Mouse (Mus musculus) embryo, embryonic 11.5 days (tissue): Measurements from ENCODE around the gene Klk1b1.
"Not testable (repeated sequence)": the region's sequence is repeated elsewhere in the genome, so short reads cannot be mapped to it uniquely, and the experiment has no call there.

Source experiments
- DNase-seq: peaks from one replicate; pipeline ENCODE4 v3.0.0-alpha.2; 2012; ENCODE audit warnings: low read depth, low spot score

The Klk1b1 gene

DNA sequence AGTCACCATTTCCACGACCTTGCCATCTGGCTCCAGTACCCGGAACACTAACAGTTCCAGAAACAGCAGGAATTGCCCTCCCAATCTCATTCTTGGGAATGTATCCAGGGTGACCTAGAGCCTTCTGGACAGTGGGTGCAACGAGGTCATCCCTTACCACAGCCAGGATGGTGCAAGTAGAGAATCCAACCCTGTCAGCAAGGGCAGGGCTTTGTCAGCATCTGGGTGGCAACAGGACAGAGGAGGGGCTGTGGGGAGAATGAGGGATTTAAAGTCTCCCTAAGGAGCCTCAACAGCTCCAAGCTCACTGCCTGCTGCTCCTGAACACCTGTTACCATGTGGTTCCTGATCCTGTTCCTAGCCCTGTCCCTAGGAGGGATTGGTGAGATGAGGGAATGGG lies at the start of gene Klk1b1:
Klk1b1 (plus strand) TSS at position 301 of the 400 bp plus-strand sequence.
- no peak for DNase-seq

- no peak for DNase-seq
These were observed 48.1 kb upstream of the Klk1b1 start for GRCm38 (mm10) chr7:43918426-43918825.

GRCm38 (mm10) chr7:43918871-43919270 lies 47.7 kb upstream of the Klk1b1 start:
- DNase-seq = no peak

DNA sequence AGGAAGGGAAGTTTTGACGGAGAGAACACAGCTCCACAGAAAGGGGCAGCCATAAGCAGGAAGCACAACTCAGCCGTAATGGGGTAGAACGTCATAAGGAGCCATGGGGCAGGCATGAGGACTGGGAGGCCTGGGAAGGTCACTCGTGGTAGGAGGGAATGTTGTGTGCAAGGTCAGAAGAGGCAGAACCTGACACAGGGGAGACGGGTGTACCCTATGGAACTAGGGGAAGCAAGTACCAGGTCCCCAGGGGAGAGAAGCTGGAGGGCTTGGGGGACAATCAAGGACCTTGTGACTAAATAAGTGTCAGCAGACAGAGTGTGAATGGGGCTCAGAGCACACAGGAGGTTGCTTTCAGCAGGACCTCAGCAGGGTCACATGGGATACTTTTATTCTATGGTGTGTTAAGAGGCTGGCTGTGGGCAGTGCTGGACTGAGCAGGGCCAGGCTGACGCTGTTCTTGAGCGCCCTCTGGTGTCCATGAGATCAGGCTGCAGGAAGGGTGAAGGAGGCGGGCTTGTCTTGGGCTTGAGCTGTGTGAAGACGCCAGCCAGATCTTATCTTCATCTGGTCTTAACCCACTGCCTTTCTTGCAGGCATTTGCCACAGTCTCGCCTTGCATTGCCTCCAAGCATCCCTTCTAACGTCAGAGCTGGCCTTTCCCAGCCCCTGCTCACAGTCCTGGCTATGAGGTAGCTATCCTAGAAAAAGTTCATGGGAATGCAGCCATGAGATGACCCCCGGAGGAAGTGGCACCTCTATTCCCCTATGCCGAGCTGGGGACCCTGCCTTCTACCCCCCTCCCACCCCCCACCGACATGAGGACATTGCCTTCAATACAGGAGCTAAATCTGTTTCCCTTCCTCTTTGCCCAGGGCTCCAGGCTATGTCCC lies 46.7 kb upstream of the Klk1b1 start:
- peak; percentile 66 for DNase-seq

DNA sequence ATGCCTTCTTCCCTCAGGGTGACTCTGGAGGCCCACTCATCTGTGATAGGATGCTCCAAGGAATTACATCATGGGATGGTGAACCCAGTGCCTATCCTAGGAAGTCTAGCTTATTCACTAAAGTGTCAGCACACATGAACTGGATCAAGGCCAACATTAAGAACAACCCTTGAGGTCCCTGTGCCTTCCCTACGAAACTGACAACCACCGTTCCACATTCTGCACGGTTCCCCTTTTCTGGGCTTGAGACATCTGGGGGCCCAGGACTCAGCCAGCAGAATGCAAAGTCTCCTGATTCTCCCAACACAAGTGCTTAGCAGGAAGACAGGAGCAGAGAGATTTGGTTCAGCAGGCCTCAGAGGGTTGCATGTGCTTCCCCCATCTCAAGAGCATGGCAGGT lies 46.0 kb upstream of the Klk1b1 start:
- DNase-seq = no peak

- DNase-seq = no peak
These were observed 45.5 kb upstream of the Klk1b1 start for GRCm38 (mm10) chr7:43921087-43921486.

DNA sequence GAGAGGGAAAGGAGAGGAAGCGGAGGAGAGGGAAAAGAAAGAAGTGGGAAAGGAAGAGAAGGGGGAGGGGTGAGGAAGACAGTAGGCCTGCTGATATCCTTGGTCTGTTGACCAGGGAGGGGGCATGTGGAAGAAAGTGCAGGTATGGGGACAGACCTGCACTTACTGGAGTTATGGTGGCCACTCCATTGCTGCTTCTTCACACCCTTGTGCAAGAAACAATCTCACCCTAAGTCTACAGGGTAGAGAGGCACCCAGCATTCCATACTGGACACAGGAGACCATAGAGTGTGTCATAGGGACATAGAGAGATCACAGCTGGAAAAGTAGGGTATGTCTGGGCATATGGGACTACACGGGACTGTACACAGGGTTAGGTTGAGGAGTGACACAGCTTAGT lies 44.6 kb upstream of the Klk1b1 start:
- DNase-seq = no peak

- DNase-seq = no peak
These were observed 40.6 kb upstream of the Klk1b1 start for GRCm38 (mm10) chr7:43925985-43926384.

DNA sequence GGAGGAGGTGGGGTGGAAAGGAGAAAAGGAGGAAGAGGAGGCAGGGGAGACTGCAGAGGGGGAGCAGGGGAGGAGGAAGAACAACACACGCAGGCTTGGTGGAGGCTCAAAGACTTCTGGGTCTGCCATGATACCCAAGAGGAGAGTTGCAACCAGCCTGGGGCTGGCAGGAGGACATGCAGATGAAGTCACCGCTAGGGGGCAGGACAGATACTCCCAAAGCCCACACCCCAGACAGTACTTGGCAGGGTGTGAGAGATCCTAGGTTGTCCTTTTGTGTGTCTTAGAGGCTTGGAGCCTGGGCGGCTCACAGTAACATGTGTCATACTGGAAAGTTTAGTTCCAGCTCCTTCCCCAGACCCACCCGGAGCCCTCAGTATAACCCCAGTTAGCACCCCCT lies 38.0 kb upstream of the Klk1b1 start:
- DNase-seq = no peak

- no peak for DNase-seq
These were observed 34.2 kb upstream of the Klk1b1 start for GRCm38 (mm10) chr7:43932337-43932736.

DNA sequence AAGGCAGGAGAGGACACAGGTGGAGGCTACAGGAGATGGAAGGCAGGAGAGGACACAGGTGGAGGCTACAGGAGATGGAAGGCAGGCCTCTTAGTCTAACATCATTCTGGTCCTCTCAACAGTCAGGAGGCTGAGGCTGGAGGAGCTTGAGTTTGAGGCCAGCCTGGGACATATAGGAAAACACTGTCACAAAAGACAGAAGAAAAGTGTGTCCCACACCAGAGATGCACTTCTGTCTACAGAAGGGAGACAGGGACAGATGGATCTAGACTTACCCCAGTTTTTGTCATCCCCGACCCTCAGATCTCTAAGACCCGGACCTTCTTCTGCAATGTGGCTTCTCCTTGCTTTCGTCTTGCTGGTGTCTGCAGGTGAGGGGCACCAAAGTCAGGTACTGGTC lies 33.1 kb upstream of the Klk1b1 start, which contains the start of gene Klk15:
Klk15 (plus strand) TSS at position 301 of the 400 bp plus-strand sequence.
- DNase-seq = no peak

DNA sequence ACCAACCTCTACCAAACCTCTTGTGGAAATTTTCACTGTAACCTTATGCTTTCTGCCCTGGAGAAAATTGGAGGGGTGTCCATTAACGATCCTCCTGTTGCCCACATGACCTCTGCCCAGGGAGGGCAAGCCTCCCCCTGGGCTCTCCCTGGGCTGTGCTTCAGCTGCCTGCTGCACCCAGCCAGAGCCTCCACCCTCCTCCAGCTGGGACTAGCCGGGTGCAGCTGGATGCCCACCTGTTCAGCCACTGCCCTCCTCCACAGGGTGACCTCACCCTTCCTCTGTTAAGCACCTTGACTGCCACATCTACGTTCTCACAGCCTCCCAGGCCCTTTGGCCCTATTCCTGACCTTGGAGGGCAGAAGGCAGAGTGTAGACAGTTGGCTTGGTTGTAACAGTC lies 31.8 kb upstream of the Klk1b1 start:
- no peak for DNase-seq

- DNase-seq = no peak
These were observed 30.0 kb upstream of the Klk1b1 start for GRCm38 (mm10) chr7:43936551-43936950.

DNA sequence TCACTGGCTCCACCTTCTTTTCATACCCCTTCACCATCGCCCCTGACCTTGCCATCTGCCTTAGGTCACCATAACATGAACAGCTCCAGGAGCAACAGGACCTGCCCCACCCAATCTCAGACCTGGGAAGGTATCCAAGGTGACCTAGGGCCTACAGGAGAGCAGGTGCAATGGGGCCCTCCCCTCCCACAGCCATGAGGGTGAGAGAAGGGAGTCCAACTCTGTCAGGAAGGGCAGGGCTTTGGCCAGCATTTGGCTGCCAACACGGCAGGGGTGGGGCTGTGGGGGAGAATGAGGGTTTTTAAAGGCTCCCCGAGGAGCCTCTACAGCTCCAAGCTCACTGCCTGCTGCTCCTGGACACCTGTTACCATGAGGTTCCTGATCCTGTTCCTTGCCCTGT lies 24.3 kb upstream of the Klk1b1 start:
- DNase-seq = not testable (repeated sequence)

- DNase-seq = no peak
These were observed 21.8 kb upstream of the Klk1b1 start for GRCm38 (mm10) chr7:43944727-43945264.

- DNase-seq = no peak
These were observed 16.2 kb upstream of the Klk1b1 start, which contains the start of gene Klk1b8 for GRCm38 (mm10) chr7:43950364-43950763. TSS of gene Klk1b8 (plus strand) at chr7:43950664.

GRCm38 (mm10) chr7:43952703-43953102 lies 13.8 kb upstream of the Klk1b1 start:
- no peak for DNase-seq

DNA sequence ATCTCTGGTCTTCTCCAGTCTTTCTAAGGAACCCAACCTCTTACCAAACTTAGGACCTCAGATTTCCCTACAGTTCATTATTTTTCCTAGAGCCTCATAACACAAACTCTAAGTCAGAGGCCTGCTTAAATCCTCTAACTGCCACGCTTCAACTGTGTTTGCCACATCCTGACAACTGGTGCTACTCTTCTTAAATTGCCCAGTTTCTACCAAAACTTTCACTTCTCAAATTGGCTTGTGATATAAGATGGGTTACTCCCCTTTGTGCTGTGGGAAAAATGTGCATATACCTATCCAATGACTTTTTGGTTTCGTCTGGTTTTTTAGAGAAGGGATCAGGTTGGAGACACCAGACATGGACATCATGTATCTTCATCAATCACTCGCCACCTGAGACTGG lies 507 bp downstream of the Klk1b1 start:
- DNase-seq = no peak

- no peak for DNase-seq
These were observed 1.1 kb downstream of the Klk1b1 start for GRCm38 (mm10) chr7:43967612-43968011.

- not testable (repeated sequence) for DNase-seq
These were observed 9.2 kb downstream of the Klk1b1 start, which contains the start of gene Klk1b9 for GRCm38 (mm10) chr7:43975761-43976160. TSS of gene Klk1b9 (plus strand) at chr7:43976061.

DNA sequence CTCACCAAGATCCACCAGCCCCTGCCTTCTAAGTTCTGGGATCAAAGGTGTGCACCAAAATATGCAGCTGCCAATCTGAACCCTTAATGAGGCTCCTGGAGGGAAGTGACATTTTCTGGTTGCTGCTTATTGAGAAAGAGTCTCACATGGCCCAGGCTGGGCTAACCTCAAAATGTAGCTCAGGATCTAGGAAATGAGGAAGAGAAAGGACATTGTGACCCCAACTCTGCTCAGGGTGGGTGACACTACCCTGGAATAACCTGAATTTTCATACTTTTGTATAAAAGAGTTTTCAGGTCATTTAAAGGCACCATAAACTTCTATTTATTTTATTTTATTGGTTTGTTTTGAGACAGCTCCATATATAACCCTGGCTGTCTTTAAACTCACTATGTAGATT lies 19.1 kb downstream of the Klk1b1 start:
- no peak for DNase-seq

- not testable (repeated sequence) for DNase-seq
These were observed 28.3 kb downstream of the Klk1b1 start for GRCm38 (mm10) chr7:43994821-43995220.

DNA sequence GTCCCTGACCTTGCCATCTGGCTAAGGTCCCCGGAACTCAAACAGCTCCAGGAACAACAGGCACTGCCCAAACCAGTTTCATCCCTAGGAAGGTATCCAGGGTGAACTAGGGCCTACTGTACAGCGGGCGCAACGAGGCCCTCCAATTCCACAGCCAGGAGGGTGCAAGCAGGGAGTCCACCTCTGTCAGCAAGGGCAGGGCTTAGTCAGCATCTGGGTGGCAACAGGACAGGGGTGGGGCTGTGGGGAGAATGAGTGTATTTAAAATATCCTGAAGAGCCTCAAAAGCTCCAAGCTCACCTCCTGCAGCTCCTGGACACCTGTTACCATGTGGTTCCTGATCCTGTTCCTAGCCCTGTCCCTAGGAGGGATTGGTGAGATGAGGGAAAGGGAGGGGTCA lies 29.0 kb downstream of the Klk1b1 start, which contains the start of gene Klk1b11:
Klk1b11 (plus strand) TSS at position 301 of the 400 bp plus-strand sequence.
- DNase-seq = not testable (repeated sequence)
